Comparison of ENCODE assay signal across 9 mouse cellular contexts in the genomic region with DNA sequence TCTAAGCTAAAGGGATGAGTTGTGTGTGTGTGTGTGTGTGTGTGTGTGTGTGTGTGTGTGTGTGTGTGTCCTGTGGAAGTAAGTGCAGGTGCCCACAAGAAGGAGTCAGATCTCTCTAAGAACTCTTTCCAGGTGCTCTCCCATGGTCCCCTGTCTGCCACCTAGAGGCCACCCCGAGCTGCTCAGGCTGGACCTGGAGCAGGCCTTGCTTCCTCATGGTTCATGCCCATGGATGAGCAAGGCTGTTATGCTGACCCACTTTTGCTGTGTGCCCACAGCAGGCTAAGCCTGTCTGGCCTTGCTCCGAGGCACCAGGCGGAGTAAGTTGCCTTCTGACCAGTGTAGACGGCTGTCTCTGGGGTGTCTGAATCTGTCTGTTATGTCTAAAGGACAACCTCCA.
DNase-seq lines count a peak whose midpoint lies in the region; ATAC-seq and TF ChIP-seq lines count a peak whose summit lies in the region.
"Had no signal": no experiment of that assay in that cellular context is flagged by ENCODE, and none has a peak within 500 bp of the region (broad histone marks: within the 10 kb centered on the region; RNA-seq: fewer than 3 reads in every experiment).

No protein-coding gene starts in this region.

- H3K9ac ChIP-seq in kidney, embryonic 15.5 days, result no peak overlapping the region
- no peak overlapping the region for H3K9ac ChIP-seq in liver, postnatal 0 days (replicated peaks)
- H3K9ac ChIP-seq: embryonic facial prominence, embryonic 13.5 days had no signal

- H3K4me2 ChIP-seq in kidney, embryonic 15.5 days, result no peak overlapping the region
- H3K4me2 ChIP-seq in liver, postnatal 0 days (ENCODE audit: low read depth, low read length), result no peak overlapping the region
- H3K4me2 ChIP-seq: embryonic facial prominence, embryonic 13.5 days had no signal

- TF ChIP-seq CTCF in kidney, adult 2 months (conservative IDR thresholded peaks at IDR 0.05; ENCODE audit: insufficient read depth, insufficient read length, low read depth, low read length), result peak; percentile 63
- peak; percentile 55 for TF ChIP-seq CTCF in liver, postnatal 0 days (IDR thresholded peaks at IDR 0.05; ENCODE audit: low read depth)

- TF ChIP-seq POLR2A in kidney, adult 2 months (IDR thresholded peaks at IDR 0.05; ENCODE audit: low read depth, low read length), result no peak

- H3K9me3 ChIP-seq in kidney, embryonic 15.5 days (replicated peaks), result no peaks in the 10 kb centered on the region
- no peaks in the 10 kb centered on the region for H3K9me3 ChIP-seq in liver, postnatal 0 days (ENCODE audit: low read length)
- H3K9me3 ChIP-seq: embryonic facial prominence, embryonic 13.5 days had no signal

- TF ChIP-seq EP300 in liver, postnatal 0 days (IDR thresholded peaks at IDR 0.05; ENCODE audit: low read depth), result no peak

- no peaks in the 10 kb centered on the region for H3K36me3 ChIP-seq in kidney, adult 2 months (ENCODE audit: control insufficient read depth, insufficient read depth, low read length)
- H3K36me3 ChIP-seq in kidney, embryonic 15.5 days, result no peaks in the 10 kb centered on the region
- no peaks in the 10 kb centered on the region for H3K36me3 ChIP-seq in liver, postnatal 0 days (replicated peaks; ENCODE audit: insufficient read depth, low read length)
- H3K36me3 ChIP-seq: embryonic facial prominence, embryonic 13.5 days had no signal

- DNase-seq in kidney, adult 2 months, result peak; percentile 47
- DNase-seq in ZHBTc4 (ENCODE audit: low read depth, low spot score), result peak; percentile 69
- peak; percentile 65 for DNase-seq in cerebellum, postnatal 10 days
- peak; percentile 26 for DNase-seq in liver, postnatal 0 days
- no peak for DNase-seq in T-cell, adult 2 months (ENCODE audit: low spot score)
- DNase-seq in frontal cortex, postnatal 36 days (ENCODE audit: low spot score in 2 of 2), result no peak
- no peak for DNase-seq in layer of hippocampus, postnatal 14 days (ENCODE audit: low spot score in 2 of 2)

- no peaks in the 10 kb centered on the region for H3K27me3 ChIP-seq in kidney, adult 2 months (replicated peaks; ENCODE audit: control insufficient read depth, insufficient read depth, low read length)
- no peaks in the 10 kb centered on the region for H3K27me3 ChIP-seq in kidney, embryonic 15.5 days
- H3K27me3 ChIP-seq in liver, postnatal 0 days (ENCODE audit: insufficient read depth, low read length), result no peaks in the 10 kb centered on the region
- H3K27me3 ChIP-seq: embryonic facial prominence, embryonic 13.5 days had no signal

- no peak overlapping the region for H3K4me3 ChIP-seq in kidney, adult 2 months (ENCODE audit: insufficient read depth, low read depth, low read length)
- no peak overlapping the region for H3K4me3 ChIP-seq in kidney, embryonic 15.5 days (replicated peaks)
- H3K4me3 ChIP-seq in liver, postnatal 0 days (ENCODE audit: low read depth, low read length), result no peak overlapping the region
- H3K4me3 ChIP-seq: embryonic facial prominence, embryonic 13.5 days had no signal

- ATAC-seq in kidney, embryonic 15.5 days (replicated peaks; ENCODE audit: low FRiP score), result no peak
- no peak for ATAC-seq in liver, postnatal 0 days

- WGBS in kidney, adult 2 months, result 79% methylated on average over 4 of the region's 4 CpGs
- WGBS in kidney, embryonic 15.5 days, result 73% methylated on average over 4 of the region's 4 CpGs
- 65% methylated on average over 4 of the region's 4 CpGs for WGBS in liver, postnatal 0 days (ENCODE audit: insufficient replicate concordance)

- no peak overlapping the region for H3K27ac ChIP-seq in kidney, adult 2 months (ENCODE audit: insufficient read depth, low read depth, low read length)
- no peak overlapping the region for H3K27ac ChIP-seq in kidney, embryonic 15.5 days
- H3K27ac ChIP-seq in liver, postnatal 0 days (ENCODE audit: low read depth), result no peak overlapping the region
- H3K27ac ChIP-seq: embryonic facial prominence, embryonic 13.5 days had no signal

- H3K4me1 ChIP-seq in kidney, adult 2 months (ENCODE audit: control insufficient read depth, insufficient read depth, low read length), result no peaks in the 10 kb centered on the region
- H3K4me1 ChIP-seq in kidney, embryonic 15.5 days, result no peaks in the 10 kb centered on the region
- H3K4me1 ChIP-seq in liver, postnatal 0 days (ENCODE audit: insufficient read depth), result no peaks in the 10 kb centered on the region
- H3K4me1 ChIP-seq: embryonic facial prominence, embryonic 13.5 days had no signal

Comparison
In these comparisons a context has a peak if more than half of its experiments do, and no peak if none do; other contexts are left out.
1. DNase-seq: peak in kidney, adult 2 months (single experiment), ZHBTc4 (single experiment), cerebellum, postnatal 10 days (2 of 2) and liver, postnatal 0 days (single experiment); none in T-cell, adult 2 months (single experiment), frontal cortex, postnatal 36 days (0 of 2) and layer of hippocampus, postnatal 14 days (0 of 2).